Mouse (Mus musculus) forebrain, postnatal 0 days (tissue): ENCODE measurements around the gene Magi2. TPM values are rescaled to one million over a fixed set of nuclear protein-coding genes. Genes with fewer than 3 reads are reported as not detected.
A peak's percentile ranks its signal among the peaks of the same experiment; 100 is the strongest.

Experiments used
- ATAC-seq: fragments of 200-750 bp; cut with Nextera tagmentation; 2 replicates; pipeline ENCODE4 v1.8.0; 2017; ENCODE audit warnings: mild to moderate bottlenecking, moderate library complexity
- DNase-seq: peaks from one replicate; pipeline ENCODE4 v3.0.0-alpha.2; 2015
- H3K27ac ChIP-seq: fragments of 300-500 bp; sonication (generic); 2 replicates; pipeline ENCODE4 v1.5.1; 2014; ENCODE audit warnings: low read depth, mild to moderate bottlenecking, antibody characterized with exemption, low read length, moderate library complexity, mixed read lengths
- H3K27me3 ChIP-seq: fragments of 300-500 bp; sonication (generic); 2 replicates; pipeline ENCODE4 v1.6.1; 2014; ENCODE audit warnings: mild to moderate bottlenecking, low read length, mixed read lengths; ENCODE audit not compliant: insufficient read depth
- H3K36me3 ChIP-seq: fragments of 300-500 bp; sonication (generic); 2 replicates; pipeline ENCODE4 v1.6.1; 2014; ENCODE audit warnings: mild to moderate bottlenecking, moderate library complexity; ENCODE audit not compliant: insufficient read depth
- H3K4me1 ChIP-seq: fragments of 300-500 bp; sonication (generic); 2 replicates; pipeline ENCODE4 v1.6.1; 2014; ENCODE audit warnings: antibody characterized with exemption; ENCODE audit not compliant: insufficient read depth
- H3K4me2 ChIP-seq: fragments of 300-500 bp; sonication (generic); 2 replicates; pipeline ENCODE4 v1.6.1; 2014; ENCODE audit warnings: low read depth, mild to moderate bottlenecking, moderate library complexity
- H3K4me3 ChIP-seq: fragments of 300-500 bp; sonication (generic); 2 replicates; pipeline ENCODE4 v1.5.1; 2014; ENCODE audit warnings: low read depth, low read length, mixed read lengths
- H3K9ac ChIP-seq: fragments of 300-500 bp; sonication (generic); 2 replicates; pipeline ENCODE4 v1.6.1; 2014; ENCODE audit warnings: mild to moderate bottlenecking
- H3K9me3 ChIP-seq: fragments of 300-500 bp; sonication (generic); 2 replicates; pipeline ENCODE4 v1.6.1; 2016; ENCODE audit warnings: low read length
- CTCF ChIP-seq: sonication (generic); IDR thresholded peaks from 2 replicates; pipeline ENCODE4 v1.5.1; 2016; ENCODE audit warnings: antibody characterized with exemption, control low read depth, low read depth
- WGBS: fragments of 180-500 bp; shearing (Covaris S2); extraction: QIAGEN DNeasy Blood & Tissue Kit; methylation state at CpG from one replicate; pipeline ENCODE4 v1.1.7; 2014; 5-methylcytosine and 5-hydroxymethylcytosine counted together
- polyA plus RNA-seq: library from polyadenylated mRNA; unstranded; fragments of >200 nt; fragmentation: Nextera tagmentation; extraction: Ambion mirVana; gene quantifications from 2 replicates; pipeline ENCODE4 v1.2.1, GENCODE M21; 2015
- total RNA-seq: library from RNA; depleted of rRNA; stranded (reverse); fragments of >200 nt; gene quantifications from 2 replicates; pipeline ENCODE4 v1.2.3, GENCODE M21; 2014

The Magi2 gene
- total and polyA plus RNA-seq, 2 experiments from 2014 or later: 17.0 to 62.6 TPM

GRCm38 (mm10) chr5:19607700-19608099 is 380.9 kb downstream of the Magi2 start:
- H3K36me3 ChIP-seq: no peaks in the 10 kb centered on the region
- H3K4me3 ChIP-seq: no peak overlapping the region
- H3K9ac ChIP-seq: no peak overlapping the region
- WGBS: 72% methylated on average over 5 of the region's 5 CpGs
- no peak overlapping the region for H3K27ac ChIP-seq
- DNase-seq (no peak), ATAC-seq (no peak)
- H3K27me3 ChIP-seq: no peaks in the 10 kb centered on the region
- H3K9me3 ChIP-seq: no peaks in the 10 kb centered on the region
- no peaks in the 10 kb centered on the region for H3K4me1 ChIP-seq
- TF ChIP-seq CTCF: no peak
- no peak overlapping the region for H3K4me2 ChIP-seq

GRCm38 (mm10) chr5:19611788-19612187 is 385.0 kb downstream of the Magi2 start:
- WGBS: 75% methylated on average over 1 of the region's 1 CpGs

GRCm38 (mm10) chr5:19621678-19622077 is 394.8 kb downstream of the Magi2 start:
- Histone ChIP-seq H3K9me3 (no peaks in the 10 kb centered on the region), H3K36me3 (no peaks in the 10 kb centered on the region), H3K4me1 (no peaks in the 10 kb centered on the region), H3K9ac (no peak overlapping the region), H3K4me2 (no peak overlapping the region), H3K27ac (no peak overlapping the region), H3K27me3 (no peaks in the 10 kb centered on the region), H3K4me3 (no peak overlapping the region)
- DNase-seq: no peak
- WGBS: 57% methylated on average over 5 of the region's 5 CpGs
- ATAC-seq: no peak
- no peak for TF ChIP-seq CTCF

More at GRCm38 (mm10) chr5:19611788-19612187, 385.0 kb downstream of the Magi2 start:
- no peaks in the 10 kb centered on the region for H3K27me3 ChIP-seq
- no peak overlapping the region for H3K4me2 ChIP-seq
- H3K9me3 ChIP-seq: no peaks in the 10 kb centered on the region
- H3K4me1 ChIP-seq: no peaks in the 10 kb centered on the region
- ATAC-seq (no peak), DNase-seq (no peak)
- no peak overlapping the region for H3K4me3 ChIP-seq
- no peak overlapping the region for H3K9ac ChIP-seq
- no peaks in the 10 kb centered on the region for H3K36me3 ChIP-seq
- no peak for TF ChIP-seq CTCF
- no peak overlapping the region for H3K27ac ChIP-seq

- WGBS: 83% methylated on average over 1 of the region's 1 CpGs
- TF ChIP-seq CTCF: no peak
- H3K9ac ChIP-seq: no peak overlapping the region
- H3K4me1 ChIP-seq: no peaks in the 10 kb centered on the region
- no peak overlapping the region for H3K27ac ChIP-seq
- ATAC-seq (no peak), DNase-seq (peak; percentile 8)
- no peaks in the 10 kb centered on the region for H3K36me3 ChIP-seq
- H3K27me3 ChIP-seq: no peaks in the 10 kb centered on the region
- no peak overlapping the region for H3K4me3 ChIP-seq
- H3K4me2 ChIP-seq: no peak overlapping the region
- no peaks in the 10 kb centered on the region for H3K9me3 ChIP-seq
These were observed 407.1 kb downstream of the Magi2 start for GRCm38 (mm10) chr5:19633976-19634375.

- H3K4me2 ChIP-seq: no peak overlapping the region
- no peaks in the 10 kb centered on the region for H3K9me3 ChIP-seq
- no peak for DNase-seq
- H3K4me3 ChIP-seq: no peak overlapping the region
- TF ChIP-seq CTCF: no peak
- no peak overlapping the region for H3K9ac ChIP-seq
- ATAC-seq: no peak
- no peaks in the 10 kb centered on the region for H3K4me1 ChIP-seq
- H3K27ac ChIP-seq: no peak overlapping the region
- 74% methylated on average over 2 of the region's 2 CpGs for WGBS
- no peaks in the 10 kb centered on the region for H3K27me3 ChIP-seq
- H3K36me3 ChIP-seq: no peaks in the 10 kb centered on the region
These were observed 411.0 kb downstream of the Magi2 start for GRCm38 (mm10) chr5:19637789-19638188.

- H3K9ac ChIP-seq: no peak overlapping the region
- no peak overlapping the region for H3K4me2 ChIP-seq
- H3K27me3 ChIP-seq: no peaks in the 10 kb centered on the region
- no peaks in the 10 kb centered on the region for H3K4me1 ChIP-seq
- no peak for TF ChIP-seq CTCF
- H3K9me3 ChIP-seq: no peaks in the 10 kb centered on the region
- ATAC-seq: no peak
- WGBS: 85% methylated on average over 1 of the region's 1 CpGs
- H3K36me3 ChIP-seq: no peaks in the 10 kb centered on the region
- H3K27ac ChIP-seq: no peak overlapping the region
- no peak for DNase-seq
- no peak overlapping the region for H3K4me3 ChIP-seq
These were observed 429.1 kb downstream of the Magi2 start for GRCm38 (mm10) chr5:19655986-19656385.

- Histone ChIP-seq H3K4me3 (no peak overlapping the region), H3K9me3 (no peaks in the 10 kb centered on the region), H3K36me3 (no peaks in the 10 kb centered on the region), H3K27ac (no peak overlapping the region), H3K9ac (no peak overlapping the region), H3K4me1 (no peaks in the 10 kb centered on the region), H3K4me2 (no peak overlapping the region), H3K27me3 (no peaks in the 10 kb centered on the region)
- ATAC-seq (no peak), DNase-seq (no peak)
- no peak for TF ChIP-seq CTCF
- WGBS: 85% methylated on average over 5 of the region's 5 CpGs
These were observed 439.6 kb downstream of the Magi2 start for GRCm38 (mm10) chr5:19666416-19666815.

GRCm38 (mm10) chr5:19717296-19717695 is 490.5 kb downstream of the Magi2 start:
- Histone ChIP-seq H3K27me3 (no peaks in the 10 kb centered on the region), H3K4me3 (no peak overlapping the region), H3K27ac (no peak overlapping the region), H3K4me2 (no peak overlapping the region), H3K4me1 (no peaks in the 10 kb centered on the region), H3K36me3 (no peaks in the 10 kb centered on the region), H3K9ac (no peak overlapping the region), H3K9me3 (no peaks in the 10 kb centered on the region)
- DNase-seq: no peak
- no peak for TF ChIP-seq CTCF
- no peak for ATAC-seq
- 84% methylated on average over 2 of the region's 2 CpGs for WGBS
